Mouse (Mus musculus) lung, embryonic 14.5 days (tissue): ENCODE results near the gene Cdyl2. TPM values are rescaled to one million over a fixed set of nuclear protein-coding genes. Genes with fewer than 3 reads are reported as not detected.

ENCODE experiments used
- ATAC-seq: fragments of 200-750 bp; cut with Nextera tagmentation; 2 replicates; pipeline ENCODE4 v1.8.0; 2017; ENCODE audit warnings: mild to moderate bottlenecking, moderate TSS enrichment, moderate library complexity; ENCODE audit not compliant: insufficient read depth
- DNase-seq: peaks from one replicate; pipeline ENCODE4 v3.0.0-alpha.2; 2015
- H3K27ac ChIP-seq: fragments of 300-500 bp; sonication (generic); 2 replicates; pipeline ENCODE4 v1.5.1; 2014; ENCODE audit warnings: low read depth, mild to moderate bottlenecking, moderate library complexity
- H3K27me3 ChIP-seq: fragments of 300-500 bp; sonication (generic); 2 replicates; pipeline ENCODE4 v1.6.1; 2014; ENCODE audit warnings: low read length, control low read depth; ENCODE audit not compliant: insufficient read depth
- H3K36me3 ChIP-seq: fragments of 300-500 bp; sonication (generic); 2 replicates; pipeline ENCODE4 v1.6.1; 2014; ENCODE audit warnings: control low read depth; ENCODE audit not compliant: insufficient read depth
- H3K4me1 ChIP-seq: fragments of 300-500 bp; sonication (generic); 2 replicates; pipeline ENCODE4 v1.6.1; 2014; ENCODE audit warnings: antibody characterized with exemption, control low read depth; ENCODE audit not compliant: insufficient read depth
- H3K4me2 ChIP-seq: fragments of 300-500 bp; sonication (generic); 2 replicates; pipeline ENCODE4 v1.6.1; 2014; ENCODE audit warnings: mild to moderate bottlenecking
- H3K4me3 ChIP-seq: fragments of 300-500 bp; sonication (generic); 2 replicates; pipeline ENCODE4 v1.5.1; 2014; ENCODE audit warnings: low read depth, low read length
- H3K9ac ChIP-seq: fragments of 300-500 bp; sonication (generic); 2 replicates; pipeline ENCODE4 v1.6.1; 2014
- H3K9me3 ChIP-seq: fragments of 300-500 bp; sonication (generic); 2 replicates; pipeline ENCODE4 v1.6.1; 2016; ENCODE audit warnings: low read depth, low read length, control low read depth
- CTCF ChIP-seq: IDR thresholded peaks from 2 replicates; pipeline ENCODE4 v1.5.1; 2016; ENCODE audit warnings: antibody characterized with exemption, low read depth
- WGBS: fragments of 180-500 bp; shearing (Covaris S2); extraction: QIAGEN DNeasy Blood & Tissue Kit; methylation state at CpG from one replicate; pipeline ENCODE4 v1.1.7; 2014; 5-methylcytosine and 5-hydroxymethylcytosine counted together
- polyA plus RNA-seq: library from polyadenylated mRNA; unstranded; fragments of >200 nt; fragmentation: Nextera tagmentation; extraction: Ambion mirVana; gene quantifications from 2 replicates; pipeline ENCODE4 v1.2.1, GENCODE M21; 2014

Gene Cdyl2
- polyA plus RNA-seq, 1 experiment from 2014 or later: 8.7 TPM

GRCm38 (mm10) chr8:116673052-116673451 is 59.7 kb downstream of the Cdyl2 start:
- H3K27me3 ChIP-seq: no peaks in the 10 kb centered on the region
- ATAC-seq: no peak

DNA sequence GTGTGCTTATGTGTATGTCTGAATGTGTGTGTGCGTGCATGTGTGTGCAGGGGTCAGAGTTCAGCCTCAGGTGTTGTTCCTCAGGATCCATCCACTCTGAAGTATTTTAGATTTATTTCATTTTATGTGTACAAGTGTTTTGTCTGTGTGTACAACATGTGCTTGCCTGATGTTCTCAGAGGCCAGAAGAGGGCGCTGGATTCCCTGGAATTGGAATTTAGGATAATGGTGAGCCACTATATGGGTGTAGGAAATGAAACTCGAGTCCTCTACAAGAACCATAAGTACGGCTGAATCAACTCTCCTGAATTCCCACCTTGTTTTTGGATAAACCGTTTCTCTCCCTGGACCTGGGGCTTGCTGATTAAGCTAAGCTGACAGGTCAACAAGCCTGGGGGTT is 61.2 kb downstream of the Cdyl2 start:
- no peaks in the 10 kb centered on the region for H3K27me3 ChIP-seq
- TF ChIP-seq CTCF: peak; percentile 46

More at GRCm38 (mm10) chr8:116673052-116673451, 59.7 kb downstream of the Cdyl2 start:
- Histone ChIP-seq H3K36me3 (no peaks in the 10 kb centered on the region), H3K4me2 (no peak overlapping the region), H3K9me3 (no peaks in the 10 kb centered on the region), H3K4me3 (no peak overlapping the region), H3K27ac (no peak overlapping the region), H3K9ac (no peak overlapping the region), H3K4me1 (no peaks in the 10 kb centered on the region)
- 84% methylated on average over 4 of the region's 4 CpGs for WGBS
- DNase-seq: no peak
- TF ChIP-seq CTCF: no peak

GRCm38 (mm10) chr8:116670604-116671003 is 62.2 kb downstream of the Cdyl2 start:
- Histone ChIP-seq H3K4me3 (no peak overlapping the region), H3K9me3 (no peaks in the 10 kb centered on the region), H3K36me3 (no peaks in the 10 kb centered on the region), H3K27me3 (no peaks in the 10 kb centered on the region), H3K4me2 (no peak overlapping the region), H3K27ac (no peak overlapping the region), H3K9ac (no peak overlapping the region), H3K4me1 (no peaks in the 10 kb centered on the region)
- ATAC-seq (no peak), DNase-seq (no peak)
- WGBS: 82% methylated on average over 7 of the region's 7 CpGs
- TF ChIP-seq CTCF: no peak

More for the DNA sequence above, 61.2 kb downstream of the Cdyl2 start:
- DNase-seq (peak; percentile 42), ATAC-seq (no peak)
- Histone ChIP-seq H3K9ac (no peak overlapping the region), H3K4me1 (no peaks in the 10 kb centered on the region), H3K9me3 (no peaks in the 10 kb centered on the region), H3K4me2 (no peak overlapping the region), H3K4me3 (no peak overlapping the region), H3K27ac (no peak overlapping the region), H3K36me3 (no peaks in the 10 kb centered on the region)
- 51% methylated on average over 5 of the region's 5 CpGs for WGBS

DNA sequence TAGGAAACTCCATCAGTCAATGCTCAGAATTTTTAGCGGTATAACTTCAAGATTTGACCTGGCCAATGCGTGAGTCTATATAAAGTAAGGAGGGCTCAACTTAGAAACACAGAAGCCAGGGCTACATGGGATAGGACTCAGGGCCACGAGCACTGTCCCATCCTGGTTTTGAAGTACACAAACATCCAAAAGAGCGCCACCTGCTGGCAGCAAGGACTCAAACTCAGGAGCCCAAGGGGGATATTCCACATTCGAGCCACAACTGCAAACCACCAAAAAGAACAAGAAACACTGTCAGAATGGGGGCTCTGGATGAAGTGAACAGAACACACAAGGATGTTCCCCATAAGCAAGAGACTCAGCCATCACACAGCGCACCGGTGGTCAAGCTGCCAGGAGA is 63.8 kb downstream of the Cdyl2 start:
- Histone ChIP-seq H3K4me3 (no peak overlapping the region), H3K27me3 (no peaks in the 10 kb centered on the region), H3K36me3 (no peaks in the 10 kb centered on the region), H3K9ac (no peak overlapping the region), H3K4me2 (no peak overlapping the region), H3K27ac (no peak overlapping the region), H3K9me3 (no peaks in the 10 kb centered on the region), H3K4me1 (no peaks in the 10 kb centered on the region)
- no peak for TF ChIP-seq CTCF
- 96% methylated on average over 7 of the region's 7 CpGs for WGBS
- no peak for ATAC-seq
- no peak for DNase-seq

GRCm38 (mm10) chr8:116666781-116667325 is 65.9 kb downstream of the Cdyl2 start:
- Histone ChIP-seq H3K4me1 (no peaks in the 10 kb centered on the region), H3K27ac (no peak overlapping the region), H3K9me3 (no peaks in the 10 kb centered on the region), H3K4me3 (no peak overlapping the region), H3K27me3 (no peaks in the 10 kb centered on the region), H3K4me2 (no peak overlapping the region), H3K36me3 (no peaks in the 10 kb centered on the region), H3K9ac (no peak overlapping the region)
- DNase-seq (no peak), ATAC-seq (no peak)
- no peak for TF ChIP-seq CTCF
- 67% methylated on average over 11 of the region's 11 CpGs for WGBS

- no peak for TF ChIP-seq CTCF
- WGBS: 79% methylated on average over 1 of the region's 1 CpGs
- H3K4me1 ChIP-seq: no peaks in the 10 kb centered on the region
- no peak overlapping the region for H3K27ac ChIP-seq
- H3K4me2 ChIP-seq: no peak overlapping the region
- no peaks in the 10 kb centered on the region for H3K27me3 ChIP-seq
- H3K36me3 ChIP-seq: no peaks in the 10 kb centered on the region
- no peak for ATAC-seq
- no peak for DNase-seq
- H3K4me3 ChIP-seq: no peak overlapping the region
- H3K9me3 ChIP-seq: no peaks in the 10 kb centered on the region
- H3K9ac ChIP-seq: no peak overlapping the region
Measured at GRCm38 (mm10) chr8:116661521-116661920, 71.3 kb downstream of the Cdyl2 start.

DNA sequence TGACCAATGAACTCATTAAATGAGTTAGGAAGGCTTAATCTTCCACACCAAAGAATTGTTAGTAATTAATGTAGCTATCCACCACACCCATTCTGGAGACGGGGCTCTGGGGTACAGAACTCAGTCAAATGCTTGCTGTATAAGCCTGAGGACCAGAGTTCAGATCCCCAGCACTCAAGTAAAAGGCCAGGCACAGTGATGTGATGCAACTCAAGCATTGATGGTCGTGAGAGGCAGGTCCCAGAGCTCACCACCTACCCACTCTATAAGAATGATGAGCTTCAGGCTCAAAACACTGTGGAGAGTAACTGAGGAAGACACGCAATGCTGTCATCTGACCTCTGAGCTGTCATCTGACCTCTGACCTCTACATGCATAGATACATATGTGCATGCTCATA is 76.0 kb downstream of the Cdyl2 start:
- Histone ChIP-seq H3K9ac (no peak overlapping the region), H3K4me2 (no peak overlapping the region), H3K4me3 (no peak overlapping the region), H3K9me3 (no peaks in the 10 kb centered on the region), H3K4me1 (no peaks in the 10 kb centered on the region), H3K27ac (no peak overlapping the region), H3K36me3 (no peaks in the 10 kb centered on the region), H3K27me3 (no peaks in the 10 kb centered on the region)
- DNase-seq (no peak), ATAC-seq (no peak)
- TF ChIP-seq CTCF: no peak
- whole genome bisulfite sequencing: 82% methylated on average over 3 of the region's 3 CpGs

GRCm38 (mm10) chr8:116654881-116655280 is 77.9 kb downstream of the Cdyl2 start:
- H3K4me2 ChIP-seq: no peak overlapping the region
- WGBS: 66% methylated on average over 3 of the region's 3 CpGs
- no peak overlapping the region for H3K27ac ChIP-seq
- H3K9me3 ChIP-seq: no peaks in the 10 kb centered on the region
- no peaks in the 10 kb centered on the region for H3K36me3 ChIP-seq
- ATAC-seq: no peak
- H3K9ac ChIP-seq: no peak overlapping the region
- H3K4me3 ChIP-seq: no peak overlapping the region
- H3K4me1 ChIP-seq: no peaks in the 10 kb centered on the region
- no peak for DNase-seq
- no peaks in the 10 kb centered on the region for H3K27me3 ChIP-seq
- no peak for TF ChIP-seq CTCF
